Mouse (Mus musculus): Measurements from ENCODE around the gene Lrp5. TPM values are rescaled to one million over a fixed set of nuclear protein-coding genes. Genes with fewer than 3 reads are reported as not detected.

Lrp5 gene
- total RNA-seq (2021), result 1 to 10 TPM; 8.3 to 9.3 TPM
- long read RNA-seq, experiment 1, full-length matches to known transcripts, result 2 of 8 reads
- long read RNA-seq, experiment 1, partial matches to known transcripts, result 1 of 8 reads
- long read RNA-seq, experiment 1, other reads (novel, unspliced or antisense), result 5 of 8 reads
- long read RNA-seq, experiment 2, full-length matches to known transcripts, result 2 of 4 reads
- long read RNA-seq, experiment 2, partial matches to known transcripts, result 0 of 4 reads
- long read RNA-seq, experiment 2, other reads (novel, unspliced or antisense), result 2 of 4 reads

- H3K4me3 ChIP-seq, result peak within 1 kb of the TSS; percentile 73
- TF ChIP-seq CTCF (IDR thresholded peaks at IDR 0.05), result no peak; the same call in 1 of the 2 replicates
- peak; percentile 35 to 49 for DNase-seq (ENCODE audit: extremely low spot score in 1 of 2, low spot score in 2 of 2)
- peak within 1 kb of the TSS; percentile 71 for H3K27ac ChIP-seq
- intact Hi-C loops (cut with DNase I), result no loop called here
Measured at GRCm38 (mm10) chr19:3686215-3686894, at the start of gene Lrp5. Gene Lrp5 (minus strand): TSS chr19:3686564.

- Histone ChIP-seq H3K27ac (no peak overlapping the region), H3K4me3 (no peak overlapping the region)
- DNase-seq (ENCODE audit: extremely low spot score in 1 of 2, low spot score in 2 of 2), result no peak
- no peak for TF ChIP-seq CTCF (IDR thresholded peaks at IDR 0.05)
- intact Hi-C loops (cut with DNase I), result no loop called here
Measured at GRCm38 (mm10) chr19:3736001-3736400, 49.6 kb upstream of the Lrp5 start.

DNA sequence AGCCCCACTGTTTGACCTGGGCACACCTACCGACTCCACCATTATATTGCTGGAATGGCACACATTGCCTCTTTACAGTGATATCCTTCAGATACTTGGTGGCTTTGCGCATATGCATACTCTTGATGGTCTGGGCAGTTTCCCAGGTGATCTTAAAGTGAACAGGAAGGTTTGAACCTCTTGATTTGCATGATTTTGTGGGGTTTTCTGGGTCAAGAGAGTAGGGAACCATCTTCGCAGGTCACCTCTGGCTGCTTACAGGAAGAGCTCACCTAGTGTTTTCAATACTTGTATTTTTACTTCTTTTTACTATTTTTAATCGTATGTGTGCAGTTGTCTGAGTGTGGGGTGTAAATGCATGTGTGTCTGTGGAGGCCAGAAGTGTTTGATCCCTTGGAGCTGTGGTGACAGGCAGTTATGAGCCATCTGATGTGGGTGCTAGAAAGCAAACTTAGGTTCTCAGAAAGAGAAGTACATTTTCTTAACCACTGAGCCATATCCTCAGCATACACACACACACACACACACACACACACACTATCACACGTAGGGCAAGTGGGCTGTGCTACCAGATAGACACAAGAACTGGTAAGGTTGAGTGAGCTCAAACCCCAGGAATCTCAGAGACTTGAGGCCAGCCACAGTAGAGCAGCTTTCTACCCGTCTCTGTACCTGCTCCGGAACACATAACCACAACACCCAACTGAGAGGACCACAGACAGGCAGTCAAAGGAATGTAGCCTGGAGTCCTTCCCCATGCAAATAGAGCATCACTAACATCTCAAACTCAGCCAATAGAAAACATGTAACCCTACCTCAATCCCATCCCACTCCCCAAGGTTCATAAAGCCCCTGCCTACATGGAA is 44.6 kb upstream of the Lrp5 start:
- no peak overlapping the region for H3K27ac ChIP-seq
- no peak overlapping the region for H3K4me3 ChIP-seq
- TF ChIP-seq CTCF (IDR thresholded peaks at IDR 0.05), result no peak

GRCm38 (mm10) chr19:3728901-3729300 is 42.5 kb upstream of the Lrp5 start:
- intact Hi-C loops (cut with DNase I), result loop anchor here (5.0 to 10.0 kb wide), 2 partner anchors 253 to 344 kb away; partner anchors contain the start of gene Tesmin
- H3K27ac ChIP-seq, result no peak overlapping the region

More for the DNA sequence above, 44.6 kb upstream of the Lrp5 start:
- intact Hi-C loops (cut with DNase I), result no loop called here
- no peak for DNase-seq (ENCODE audit: extremely low spot score in 1 of 2, low spot score in 2 of 2)

DNA sequence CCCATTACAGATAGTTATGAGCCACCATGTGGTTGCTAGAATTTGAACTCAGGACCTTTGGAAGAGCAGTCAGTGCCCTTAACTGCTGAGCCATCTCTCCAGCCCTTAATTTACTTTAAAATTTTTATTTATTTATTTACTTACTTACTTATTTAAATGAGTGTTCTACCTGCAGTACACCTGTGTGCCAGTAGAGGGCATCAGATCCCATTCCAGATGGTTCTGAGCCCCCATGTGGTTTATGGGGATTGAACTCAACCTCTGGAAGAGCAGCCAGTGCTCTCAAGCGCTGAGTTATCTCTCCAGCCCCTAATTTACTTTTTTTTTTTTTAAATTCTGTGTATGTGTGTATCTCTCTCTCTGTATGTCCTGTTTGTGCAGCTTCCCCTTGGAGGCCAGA is 38.4 kb upstream of the Lrp5 start:
- TF ChIP-seq CTCF (IDR thresholded peaks at IDR 0.05), result peak; percentile 89
- no peak overlapping the region for H3K4me3 ChIP-seq
- intact Hi-C loops (cut with DNase I), result loop anchor here (5.0 to 10.0 kb wide), 2 partner anchors 258 to 340 kb away; partner anchors contain the start of gene Tesmin
- H3K27ac ChIP-seq, result no peak overlapping the region
- peak in 1 of 2 experiments; percentile 51 for DNase-seq (ENCODE audit: extremely low spot score in 1 of 2, low spot score in 2 of 2)

More at GRCm38 (mm10) chr19:3728901-3729300, 42.5 kb upstream of the Lrp5 start:
- no peak for DNase-seq (ENCODE audit: extremely low spot score in 1 of 2, low spot score in 2 of 2)
- no peak overlapping the region for H3K4me3 ChIP-seq
- TF ChIP-seq CTCF (IDR thresholded peaks at IDR 0.05), result no peak; the same call in 1 of the 2 replicates

DNA sequence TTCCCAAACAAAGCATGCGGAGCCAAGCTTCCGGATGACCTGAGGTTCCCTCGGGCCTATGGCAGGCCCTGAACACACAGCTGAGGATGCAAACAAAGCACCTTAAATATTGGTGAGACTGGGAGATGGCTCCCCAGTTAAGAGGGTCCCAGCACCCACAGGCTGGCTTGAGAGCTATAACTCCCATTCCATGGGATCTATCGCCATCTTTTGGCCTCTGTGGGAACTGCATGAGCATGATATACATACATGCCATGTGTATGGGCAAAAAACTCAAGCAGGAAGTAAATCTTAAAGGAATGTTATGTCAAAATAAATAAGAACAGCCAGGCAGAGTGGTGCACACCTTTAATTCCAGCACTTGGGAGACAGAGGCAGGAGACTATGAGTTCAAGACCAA is 37.5 kb upstream of the Lrp5 start:
- Histone ChIP-seq H3K27ac (no peak overlapping the region), H3K4me3 (no peak overlapping the region)
- TF ChIP-seq CTCF (IDR thresholded peaks at IDR 0.05), result peak; percentile 56
- no peak for DNase-seq (ENCODE audit: extremely low spot score in 1 of 2, low spot score in 2 of 2)
- intact Hi-C loops (cut with DNase I), result loop anchor here (10.0 kb wide), 1 partner anchor 339 kb away; the partner anchor contains the start of gene Tesmin

- intact Hi-C loops (cut with DNase I), result loop anchor here (10.0 kb wide), 1 partner anchor 338 kb away; the partner anchor contains the start of gene Tesmin
- no peak overlapping the region for H3K4me3 ChIP-seq
- DNase-seq (ENCODE audit: extremely low spot score in 1 of 2, low spot score in 2 of 2), result no peak
- TF ChIP-seq CTCF (IDR thresholded peaks at IDR 0.05), result no peak
- no peak overlapping the region for H3K27ac ChIP-seq
Measured at GRCm38 (mm10) chr19:3723170-3723569, 36.8 kb upstream of the Lrp5 start.

GRCm38 (mm10) chr19:3719362-3719891 is 33.1 kb upstream of the Lrp5 start:
- intact Hi-C loops (cut with DNase I), result loop anchor here (5.0 kb wide), 1 partner anchor 97 kb away; no protein-coding TSS in a partner anchor
- Histone ChIP-seq H3K4me3 (peak overlapping the region; percentile 49), H3K27ac (peak overlapping the region; percentile 86)
- TF ChIP-seq CTCF (IDR thresholded peaks at IDR 0.05), result peak; percentile 57
- DNase-seq (ENCODE audit: extremely low spot score in 1 of 2, low spot score in 2 of 2), result peak; percentile 52 to 69

GRCm38 (mm10) chr19:3718481-3719361 is 32.4 kb upstream of the Lrp5 start:
- intact Hi-C loops (cut with DNase I), result loop anchor here (5.0 kb wide), 1 partner anchor 96 kb away; no protein-coding TSS in a partner anchor
- Histone ChIP-seq H3K27ac (peak overlapping the region; percentile 86), H3K4me3 (peak overlapping the region; percentile 49)
- peak; percentile 62 to 69 for DNase-seq (ENCODE audit: extremely low spot score in 1 of 2, low spot score in 2 of 2)
- TF ChIP-seq CTCF (IDR thresholded peaks at IDR 0.05), result peak; percentile 46; the same call in 1 of the 2 replicates

GRCm38 (mm10) chr19:3714381-3714780 is 28.0 kb upstream of the Lrp5 start:
- H3K4me3 ChIP-seq, result no peak overlapping the region
- H3K27ac ChIP-seq, result no peak overlapping the region
- intact Hi-C loops (cut with DNase I), result no loop called here
- DNase-seq (ENCODE audit: extremely low spot score in 1 of 2, low spot score in 2 of 2), result no peak
- TF ChIP-seq CTCF (IDR thresholded peaks at IDR 0.05), result no peak
